Mouse (Mus musculus): ENCODE results near the gene Mrpl41.
"Not testable (repeated sequence)": the region's sequence is repeated elsewhere in the genome, so short reads cannot be mapped to it uniquely, and the experiment has no call there.

Mrpl41 gene

GRCm38 (mm10) chr2:24974906-24975703 is at the start of gene Mrpl41:
Gene Mrpl41, minus strand, starts transcription at chr2:24975098.
- DNase-seq = peak; percentile 97 to 99

GRCm38 (mm10) chr2:25022678-25023077 is 47.8 kb upstream of the Mrpl41 start:
- DNase-seq = no peak

GRCm38 (mm10) chr2:25008250-25008649 is 33.4 kb upstream of the Mrpl41 start:
- DNase-seq = no peak

GRCm38 (mm10) chr2:25006767-25007166 is 31.9 kb upstream of the Mrpl41 start:
- no peak for DNase-seq

- no peak for DNase-seq
Measured at GRCm38 (mm10) chr2:25003946-25004786, 29.3 kb upstream of the Mrpl41 start.

- peak in 1 of 2 experiments; percentile 37 for DNase-seq
Measured at GRCm38 (mm10) chr2:25000544-25001235, 25.8 kb upstream of the Mrpl41 start.

GRCm38 (mm10) chr2:24996471-24996870 is 21.6 kb upstream of the Mrpl41 start:
- no peak for DNase-seq

- DNase-seq = no peak
Measured at GRCm38 (mm10) chr2:24995332-24995731, 20.4 kb upstream of the Mrpl41 start.

GRCm38 (mm10) chr2:24987762-24988161 is 12.9 kb upstream of the Mrpl41 start:
- no peak for DNase-seq

GRCm38 (mm10) chr2:24976960-24977359 is 2.1 kb upstream of the Mrpl41 start:
- peak in 1 of 2 experiments; percentile 26 for DNase-seq

GRCm38 (mm10) chr2:24975704-24976297 is 903 bp upstream of the Mrpl41 start, which contains the start of gene Pnpla7:
Gene Pnpla7, plus strand, starts transcription at chr2:24976033.
- peak; percentile 88 to 90 for DNase-seq

GRCm38 (mm10) chr2:24974452-24974851 is 446 bp downstream of the Mrpl41 start:
- DNase-seq = not testable (repeated sequence)

GRCm38 (mm10) chr2:24970386-24970785 is 4.5 kb downstream of the Mrpl41 start:
- DNase-seq = no peak

- peak; percentile 85 to 90 for DNase-seq
Measured at GRCm38 (mm10) chr2:24962304-24963000, 12.4 kb downstream of the Mrpl41 start, which contains the start of gene Dph7. Gene Dph7, plus strand, starts transcription at chr2:24962400.

GRCm38 (mm10) chr2:24960910-24961309 is 14.0 kb downstream of the Mrpl41 start:
- DNase-seq = peak; percentile 30 to 52

- DNase-seq = no peak
Measured at GRCm38 (mm10) chr2:24952537-24953055, 22.3 kb downstream of the Mrpl41 start.

- DNase-seq = no peak
Measured at GRCm38 (mm10) chr2:24950189-24950535, 24.7 kb downstream of the Mrpl41 start.

GRCm38 (mm10) chr2:24949421-24950188 is 25.3 kb downstream of the Mrpl41 start, which contains the start of gene Zmynd19:
Gene Zmynd19, plus strand, starts transcription at chr2:24949792.
- DNase-seq = peak; percentile 99

GRCm38 (mm10) chr2:24944304-24944703 is 30.6 kb downstream of the Mrpl41 start:
- DNase-seq = peak in 1 of 2 experiments; percentile 57

GRCm38 (mm10) chr2:24942092-24942491 is 32.8 kb downstream of the Mrpl41 start:
- DNase-seq = no peak

All from lung, postnatal 4 days (tissue).